Mouse (Mus musculus) layer of hippocampus, adult 2 months (tissue): ENCODE measurements around the gene Capns1. TPM values are rescaled to one million over a fixed set of nuclear protein-coding genes. Genes with fewer than 3 reads are reported as not detected.
"Not testable (repeated sequence)": the region's sequence is repeated elsewhere in the genome, so short reads cannot be mapped to it uniquely, and the experiment has no call there.

Experiments
- DNase-seq, 2 experiments: peaks; one replicate each; pipeline ENCODE4 v3.0.0; 2022; ENCODE audit warnings: low spot score in 2 of 2
- H3K27ac ChIP-seq: fragments of 200-600 bp; 2 replicates; pipeline ENCODE4 v1.8.1; 2022
- H3K4me3 ChIP-seq: fragments of 200-600 bp; 2 replicates; pipeline ENCODE4 v1.8.1; 2022; ENCODE audit warnings: mild to moderate bottlenecking
- CTCF ChIP-seq: fragments of 200-600 bp; conservative IDR thresholded peaks from 2 replicates; pipeline ENCODE4 v1.8.1; 2022; ENCODE audit warnings: antibody characterized with exemption, mild to moderate bottlenecking, moderate library complexity
- long read RNA-seq, 2 experiments: library from polyadenylated mRNA; stranded (forward); transcript quantifications; one replicate each; pipeline ENCODE4 v2.0.0; 2021; ENCODE audit warnings: borderline mapping rate in 2 of 2
- total RNA-seq, 2 experiments: library from RNA; stranded (reverse); gene quantifications; 2 replicates each; pipeline ENCODE4 v1.2.3; 2021

Gene Capns1
- total RNA-seq: 100 to 1,000 TPM; 213 to 224 TPM
- long read RNA-seq, experiment 1, partial matches to known transcripts: 6 of 14 reads
- long read RNA-seq, experiment 1, other reads (novel, unspliced or antisense): 2 of 14 reads
- long read RNA-seq, experiment 2, transcript Capns1-203 (11 exons, 1,429 nt): major isoform, 12 of 28 reads
- long read RNA-seq, experiment 2, partial matches to known transcripts: 9 of 28 reads
- long read RNA-seq, experiment 2, other reads (novel, unspliced or antisense): 4 of 28 reads

- peak within 1 kb of the TSS; percentile 39; the same call in 1 of the 2 replicates for H3K27ac ChIP-seq
Measured at GRCm38 (mm10) chr7:30198481-30198971, at the start of gene Capns1. Gene Capns1, minus strand, starts transcription at chr7:30198811.

GRCm38 (mm10) chr7:30237374-30237773, 38.8 kb upstream of the Capns1 start:
- not testable (repeated sequence) for DNase-seq, H3K27ac ChIP-seq, H3K4me3 ChIP-seq

More at GRCm38 (mm10) chr7:30198481-30198971, at the start of gene Capns1:
- peak; percentile 61 to 75 for DNase-seq
- TF ChIP-seq CTCF: peak; percentile 90
- H3K4me3 ChIP-seq: peak within 1 kb of the TSS; percentile 31; the same call in 1 of the 2 replicates

GRCm38 (mm10) chr7:30235625-30236024, 37.0 kb upstream of the Capns1 start, which contains the start of gene Ovol3:
Gene Ovol3, minus strand, starts transcription at chr7:30235725.
- Histone ChIP-seq H3K27ac (no peak within 1 kb of the TSS), H3K4me3 (no peak within 1 kb of the TSS)
- no peak for DNase-seq
- TF ChIP-seq CTCF: no peak

GRCm38 (mm10) chr7:30235091-30235490, 36.5 kb upstream of the Capns1 start:
- no peak overlapping the region for H3K27ac ChIP-seq
- TF ChIP-seq CTCF: no peak
- no peak overlapping the region for H3K4me3 ChIP-seq
- no peak for DNase-seq

GRCm38 (mm10) chr7:30234276-30234858, 35.8 kb upstream of the Capns1 start:
- DNase-seq: no peak
- no peak overlapping the region for H3K27ac ChIP-seq
- TF ChIP-seq CTCF: no peak
- H3K4me3 ChIP-seq: no peak overlapping the region

- no peak for TF ChIP-seq CTCF
- Histone ChIP-seq H3K27ac (no peak overlapping the region), H3K4me3 (no peak overlapping the region)
- no peak for DNase-seq
Measured at GRCm38 (mm10) chr7:30233387-30233786, 34.8 kb upstream of the Capns1 start.

GRCm38 (mm10) chr7:30232631-30233148, 34.1 kb upstream of the Capns1 start:
- DNase-seq: peak in 1 of 2 experiments; percentile 38
- peak; percentile 67 for TF ChIP-seq CTCF
- peak overlapping the region; percentile 98 for H3K27ac ChIP-seq
- H3K4me3 ChIP-seq: peak overlapping the region; percentile 91

- Histone ChIP-seq H3K27ac (peak within 1 kb of the TSS; percentile 98), H3K4me3 (peak within 1 kb of the TSS; percentile 91)
- peak; percentile 98 to 99 for DNase-seq
- 0 out of 2 replicates have a peak, but pooled peaks have one; percentile 4 for TF ChIP-seq CTCF
Measured at GRCm38 (mm10) chr7:30231669-30232454, 33.3 kb upstream of the Capns1 start, which contains the start of the genes Polr2i and Tbcb. Gene Polr2i, plus strand, starts transcription at chr7:30231948. Gene Tbcb, minus strand, starts transcription at chr7:30232272.

GRCm38 (mm10) chr7:30231328-30231668, 32.7 kb upstream of the Capns1 start:
- no peak for DNase-seq

GRCm38 (mm10) chr7:30224206-30224605, 25.6 kb upstream of the Capns1 start:
- no peak overlapping the region for H3K27ac ChIP-seq

More at GRCm38 (mm10) chr7:30231328-30231668, 32.7 kb upstream of the Capns1 start:
- TF ChIP-seq CTCF: no peak
- Histone ChIP-seq H3K4me3 (peak overlapping the region; percentile 91), H3K27ac (peak overlapping the region; percentile 98)

GRCm38 (mm10) chr7:30222205-30222604, 23.6 kb upstream of the Capns1 start:
- H3K27ac ChIP-seq: no peak overlapping the region
- DNase-seq: no peak
- H3K4me3 ChIP-seq: no peak overlapping the region
- no peak for TF ChIP-seq CTCF

More at GRCm38 (mm10) chr7:30224206-30224605, 25.6 kb upstream of the Capns1 start:
- H3K4me3 ChIP-seq: no peak overlapping the region
- DNase-seq: no peak
- no peak for TF ChIP-seq CTCF

- Histone ChIP-seq H3K27ac (no peak overlapping the region), H3K4me3 (no peak overlapping the region)
- DNase-seq: no peak
- no peak for TF ChIP-seq CTCF
Measured at GRCm38 (mm10) chr7:30221433-30221832, 22.8 kb upstream of the Capns1 start.

- TF ChIP-seq CTCF: no peak
- peak overlapping the region; percentile 85; the same call in 1 of the 2 replicates for H3K27ac ChIP-seq
- peak overlapping the region; percentile 65 for H3K4me3 ChIP-seq
- DNase-seq: no peak
Measured at GRCm38 (mm10) chr7:30220008-30220356, 21.4 kb upstream of the Capns1 start.
